Mouse (Mus musculus): ENCODE results near the gene Lyar.

DNA sequence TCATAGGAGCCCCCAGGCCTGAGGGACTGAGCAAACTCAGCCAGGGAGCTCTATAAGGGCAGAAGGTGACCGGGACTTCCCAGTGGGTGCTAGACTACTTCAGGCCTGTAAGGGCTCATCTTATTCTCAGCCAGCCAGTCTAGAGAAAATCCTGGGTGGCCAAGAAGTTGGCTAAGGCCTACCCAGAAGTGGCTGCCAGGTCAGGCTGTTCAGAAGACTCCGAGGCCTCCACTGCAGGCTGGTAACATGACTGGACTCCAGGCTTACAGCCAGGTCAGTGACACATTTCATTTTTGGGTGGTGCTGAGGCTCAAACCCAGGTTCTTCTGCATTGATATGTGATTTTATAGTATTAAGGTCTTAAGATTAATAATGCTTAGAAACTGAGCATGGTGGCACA is 20.6 kb upstream of the Lyar start:
- TF ChIP-seq FLI1 (IDR thresholded peaks at IDR 0.05; ENCODE audit: low read length) (no peak), GATA1 (IDR thresholded peaks at IDR 0.05; ENCODE audit: borderline replicate concordance, low read length) (no peak)
